Mouse (Mus musculus): ENCODE data around the gene Slc39a11. TPM values are rescaled to one million over a fixed set of nuclear protein-coding genes. Genes with fewer than 3 reads are reported as not detected.

Slc39a11 gene
- total RNA-seq, 2 experiments from 2014 or later = 3.6 TPM

GRCm38 (mm10) chr11:113393366-113394150 lies 256.3 kb downstream of the Slc39a11 start:
- intact Hi-C loops (cut with DNase I; ENCODE audit: low total_unique reads) = no loop called here
- DNase-seq = no peak

GRCm38 (mm10) chr11:113391664-113392063 lies 258.2 kb downstream of the Slc39a11 start:
- DNase-seq = no peak
- intact Hi-C loops (cut with DNase I; ENCODE audit: low total_unique reads) = no loop called here

- DNase-seq = no peak
- intact Hi-C loops (cut with DNase I; ENCODE audit: low total_unique reads) = no loop called here
Observed at GRCm38 (mm10) chr11:113389637-113390036, 260.2 kb downstream of the Slc39a11 start.

GRCm38 (mm10) chr11:113382674-113383571 lies 267.0 kb downstream of the Slc39a11 start:
- intact Hi-C loops (cut with DNase I; ENCODE audit: low total_unique reads) = no loop called here
- DNase-seq = no peak

- no peak for DNase-seq
- intact Hi-C loops (cut with DNase I; ENCODE audit: low total_unique reads) = no loop called here
Observed at GRCm38 (mm10) chr11:113381550-113381949, 268.3 kb downstream of the Slc39a11 start.

- no peak for DNase-seq
- intact Hi-C loops (cut with DNase I; ENCODE audit: low total_unique reads) = no loop called here
Observed at GRCm38 (mm10) chr11:113378867-113379266, 271.0 kb downstream of the Slc39a11 start.

GRCm38 (mm10) chr11:113376066-113376465 lies 273.8 kb downstream of the Slc39a11 start:
- intact Hi-C loops (cut with DNase I; ENCODE audit: low total_unique reads) = no loop called here
- no peak for DNase-seq

- DNase-seq = no peak
- intact Hi-C loops (cut with DNase I; ENCODE audit: low total_unique reads) = no loop called here
Observed at GRCm38 (mm10) chr11:113373926-113374325, 276.0 kb downstream of the Slc39a11 start.

- intact Hi-C loops (cut with DNase I; ENCODE audit: low total_unique reads) = no loop called here
- peak; percentile 16 for DNase-seq
Observed at GRCm38 (mm10) chr11:113373331-113373730, 276.5 kb downstream of the Slc39a11 start.

GRCm38 (mm10) chr11:113368046-113368445 lies 281.8 kb downstream of the Slc39a11 start:
- no peak for DNase-seq
- intact Hi-C loops (cut with DNase I; ENCODE audit: low total_unique reads) = no loop called here

GRCm38 (mm10) chr11:113366257-113367030 lies 283.4 kb downstream of the Slc39a11 start:
- intact Hi-C loops (cut with DNase I; ENCODE audit: low total_unique reads) = no loop called here
- no peak for DNase-seq

GRCm38 (mm10) chr11:113363739-113364138 lies 286.1 kb downstream of the Slc39a11 start:
- intact Hi-C loops (cut with DNase I; ENCODE audit: low total_unique reads) = no loop called here
- DNase-seq = no peak

- no peak for DNase-seq
- intact Hi-C loops (cut with DNase I; ENCODE audit: low total_unique reads) = no loop called here
Observed at GRCm38 (mm10) chr11:113362617-113363016, 287.3 kb downstream of the Slc39a11 start.

- no peak for DNase-seq
- intact Hi-C loops (cut with DNase I; ENCODE audit: low total_unique reads) = no loop called here
Observed at GRCm38 (mm10) chr11:113360049-113360835, 289.6 kb downstream of the Slc39a11 start.

- intact Hi-C loops (cut with DNase I; ENCODE audit: low total_unique reads) = no loop called here
- no peak for DNase-seq
Observed at GRCm38 (mm10) chr11:113355932-113356331, 293.9 kb downstream of the Slc39a11 start.

- no peak for DNase-seq
- intact Hi-C loops (cut with DNase I; ENCODE audit: low total_unique reads) = no loop called here
Observed at GRCm38 (mm10) chr11:113352085-113352815, 297.6 kb downstream of the Slc39a11 start.

GRCm38 (mm10) chr11:113350583-113350982 lies 299.3 kb downstream of the Slc39a11 start:
- no peak for DNase-seq
- intact Hi-C loops (cut with DNase I; ENCODE audit: low total_unique reads) = no loop called here

- DNase-seq = no peak
- intact Hi-C loops (cut with DNase I; ENCODE audit: low total_unique reads) = no loop called here
Observed at GRCm38 (mm10) chr11:113346895-113347514, 302.9 kb downstream of the Slc39a11 start.
